Mouse (Mus musculus): ENCODE results near the gene Iqcc. TPM values are rescaled to one million over a fixed set of nuclear protein-coding genes. Genes with fewer than 3 reads are reported as not detected.

Gene Iqcc
- polyA plus RNA-seq, 1 experiment: 11.1 TPM

DNA sequence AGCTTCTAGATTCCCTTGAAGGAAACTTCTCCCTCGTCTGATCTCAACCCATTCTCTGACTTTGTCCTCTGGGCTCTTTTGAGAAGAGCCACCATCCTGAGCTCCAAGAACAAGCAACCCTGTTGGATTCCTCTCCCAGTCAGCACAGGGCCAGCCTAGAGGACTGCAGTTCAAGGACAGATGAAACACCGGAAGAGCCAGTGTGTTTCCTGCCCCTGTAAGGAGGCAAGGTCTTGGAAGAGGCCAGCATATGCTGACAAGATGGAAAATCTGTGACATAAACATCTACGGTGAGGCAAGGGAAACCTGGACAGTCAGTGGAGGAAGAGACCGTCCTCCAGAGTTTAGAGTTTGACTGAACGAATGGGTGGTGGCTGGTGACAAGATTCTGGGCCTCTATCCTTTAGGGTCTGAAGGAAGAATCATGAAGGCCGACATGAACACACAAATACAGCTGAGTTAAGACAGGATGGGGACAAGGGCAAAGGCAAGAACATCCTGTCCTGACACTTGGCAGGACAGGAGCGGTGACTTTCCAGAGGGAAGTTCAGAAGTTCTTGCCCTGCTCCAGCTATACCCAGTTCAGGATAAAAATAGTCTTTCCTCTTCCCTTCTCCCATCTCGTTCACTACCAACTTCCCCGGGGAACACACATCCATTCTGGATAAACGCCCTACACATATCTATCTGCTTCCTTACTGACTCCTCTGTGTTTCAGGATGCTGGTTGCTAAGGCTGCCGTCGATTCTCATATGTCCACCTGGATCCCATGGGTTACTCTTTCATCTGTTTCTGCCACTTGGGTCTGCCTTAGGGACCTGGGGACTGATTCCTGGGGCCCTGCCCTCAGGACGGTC lies 46.4 kb downstream of the Iqcc start:
- Histone ChIP-seq H3K4me3 (replicated peaks; ENCODE audit: control insufficient read depth, low read depth, low read length) (peak overlapping the region; percentile 33), H3K4me1 (ENCODE audit: control insufficient read depth, insufficient read depth, low read length) (peaks cover 4% of the 10 kb centered on the region; the same call in 1 of the 2 replicates), H3K27ac (ENCODE audit: control insufficient read depth, insufficient read depth, low read depth, low read length, poor library complexity) (0 out of 2 replicates have a peak overlapping the region, but pooled peaks have one; percentile 44)
- 79% methylated on average over 13 of the region's 13 CpGs for WGBS
- no peak for TF ChIP-seq CTCF (IDR thresholded peaks at IDR 0.05; ENCODE audit: control insufficient read depth, insufficient read depth, low read length)
- no peak for TF ChIP-seq POLR2A (IDR thresholded peaks at IDR 0.05; ENCODE audit: borderline replicate concordance, control insufficient read depth, low read depth, low read length)

DNA sequence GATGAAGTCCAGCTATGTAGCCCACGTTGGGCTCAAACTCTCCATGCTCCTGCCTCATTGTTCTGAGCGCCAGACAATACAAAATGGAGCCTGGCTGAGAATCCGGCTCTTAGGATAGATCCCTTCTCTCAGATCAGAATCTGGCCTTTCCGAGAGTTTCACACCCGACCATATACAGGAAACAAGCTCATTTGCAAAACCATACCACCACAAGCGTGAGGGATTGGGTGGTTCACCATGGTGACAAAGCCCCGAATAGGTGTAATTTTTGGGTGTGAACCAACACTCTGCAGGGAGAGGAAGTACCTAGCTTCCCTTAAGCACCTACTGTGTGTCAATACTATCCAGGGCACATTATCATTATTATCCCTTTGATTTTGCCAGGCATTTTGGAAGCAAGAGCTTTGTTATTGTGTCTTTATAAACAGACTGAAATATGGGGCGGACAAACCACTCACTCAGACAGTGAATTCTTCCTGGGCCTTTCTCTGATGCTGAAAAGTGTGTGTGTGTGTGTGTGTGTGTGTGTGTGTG lies 47.3 kb downstream of the Iqcc start:
- Histone ChIP-seq H3K4me1 (ENCODE audit: control insufficient read depth, insufficient read depth, low read length) (peaks cover 4% of the 10 kb centered on the region; the same call in 1 of the 2 replicates), H3K27ac (ENCODE audit: control insufficient read depth, insufficient read depth, low read depth, low read length, poor library complexity) (no peak overlapping the region), H3K4me3 (replicated peaks; ENCODE audit: control insufficient read depth, low read depth, low read length) (no peak overlapping the region)
- WGBS: 57% methylated on average over 8 of the region's 8 CpGs
- no peak for TF ChIP-seq CTCF (IDR thresholded peaks at IDR 0.05; ENCODE audit: control insufficient read depth, insufficient read depth, low read length)
- no peak for TF ChIP-seq POLR2A (IDR thresholded peaks at IDR 0.05; ENCODE audit: borderline replicate concordance, control insufficient read depth, low read depth, low read length)

DNA sequence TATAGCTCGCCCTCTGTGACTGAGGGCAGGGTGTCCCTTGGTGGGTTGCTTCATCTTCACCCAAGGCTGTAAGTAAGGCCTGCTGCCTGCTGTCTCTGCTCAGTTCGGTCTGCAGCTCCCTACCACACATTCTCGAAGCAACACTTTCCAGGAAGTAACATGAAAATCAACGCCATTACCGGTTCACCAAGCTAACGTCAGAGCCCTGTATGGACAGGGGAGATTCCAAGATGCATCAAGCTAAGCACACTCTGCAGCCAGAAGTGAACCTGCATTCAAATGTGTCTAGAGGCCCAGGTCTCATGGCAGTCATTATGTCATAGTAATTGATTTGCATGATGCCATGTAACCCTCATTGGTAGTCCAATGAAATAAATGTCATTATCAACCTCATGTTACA lies 48.9 kb downstream of the Iqcc start:
- 73% methylated on average over 6 of the region's 6 CpGs for WGBS
- TF ChIP-seq POLR2A (IDR thresholded peaks at IDR 0.05; ENCODE audit: borderline replicate concordance, control insufficient read depth, low read depth, low read length) (no peak), CTCF (IDR thresholded peaks at IDR 0.05; ENCODE audit: control insufficient read depth, insufficient read depth, low read length) (no peak)
- Histone ChIP-seq H3K27ac (ENCODE audit: control insufficient read depth, insufficient read depth, low read depth, low read length, poor library complexity) (no peak overlapping the region), H3K4me3 (replicated peaks; ENCODE audit: control insufficient read depth, low read depth, low read length) (no peak overlapping the region), H3K4me1 (ENCODE audit: control insufficient read depth, insufficient read depth, low read length) (peaks cover 4% of the 10 kb centered on the region; the same call in 1 of the 2 replicates)

- Histone ChIP-seq H3K4me3 (replicated peaks; ENCODE audit: control insufficient read depth, low read depth, low read length) (no peak overlapping the region), H3K4me1 (ENCODE audit: control insufficient read depth, insufficient read depth, low read length) (no peaks in the 10 kb centered on the region; the same call in 1 of the 2 replicates), H3K27ac (ENCODE audit: control insufficient read depth, insufficient read depth, low read depth, low read length, poor library complexity) (no peak overlapping the region)
- TF ChIP-seq CTCF (IDR thresholded peaks at IDR 0.05; ENCODE audit: control insufficient read depth, insufficient read depth, low read length) (no peak), POLR2A (IDR thresholded peaks at IDR 0.05; ENCODE audit: borderline replicate concordance, control insufficient read depth, low read depth, low read length) (no peak)
- WGBS: 85% methylated on average over 7 of the region's 7 CpGs
These were observed 50.5 kb downstream of the Iqcc start for GRCm38 (mm10) chr4:129568366-129568765.

DNA sequence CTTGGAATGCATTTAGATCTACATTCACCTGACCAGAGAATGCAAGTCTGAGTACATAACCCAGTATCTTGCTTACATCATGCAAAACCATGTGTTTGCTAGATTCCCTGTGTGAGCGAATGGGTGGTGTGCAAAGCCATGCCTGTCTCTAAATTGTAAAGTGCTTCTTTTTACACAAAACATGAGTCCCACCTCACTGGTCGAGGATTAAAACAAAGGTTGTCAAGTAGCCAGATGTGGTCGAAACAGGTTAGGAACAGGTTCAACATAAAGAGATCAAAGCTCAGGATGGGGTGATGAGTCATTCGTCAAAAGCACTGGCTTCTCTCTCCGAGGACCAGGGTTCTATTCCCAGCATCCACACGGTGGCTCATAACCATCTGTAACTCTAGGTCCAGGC lies 53.8 kb downstream of the Iqcc start:
- no peaks in the 10 kb centered on the region for H3K4me1 ChIP-seq (ENCODE audit: control insufficient read depth, insufficient read depth, low read length)
- H3K4me3 ChIP-seq (replicated peaks; ENCODE audit: control insufficient read depth, low read depth, low read length): no peak overlapping the region
- no peak overlapping the region for H3K27ac ChIP-seq (ENCODE audit: control insufficient read depth, insufficient read depth, low read depth, low read length, poor library complexity)
- 77% methylated on average over 6 of the region's 6 CpGs for WGBS
- TF ChIP-seq CTCF (IDR thresholded peaks at IDR 0.05; ENCODE audit: control insufficient read depth, insufficient read depth, low read length): no peak
- no peak for TF ChIP-seq POLR2A (IDR thresholded peaks at IDR 0.05; ENCODE audit: borderline replicate concordance, control insufficient read depth, low read depth, low read length)

Other genes with a start within 250 kb of the Iqcc start
- 1.3 and 4.9 TPM in 2 replicates for gene Zbtb8a, start 241.0 kb downstream of the Iqcc start, polyA plus RNA-seq (2011; ENCODE audit: insufficient read depth, insufficient read length, low replicate concordance, missing spikeins)
- gene Zbtb8b, start 178.2 kb downstream of the Iqcc start, polyA plus RNA-seq (2011; ENCODE audit: insufficient read depth, insufficient read length, low replicate concordance, missing spikeins): not detected in 2 replicates
- 96.2 and 127 TPM in 2 replicates for gene Bsdc1, start 157.5 kb downstream of the Iqcc start, polyA plus RNA-seq (2011; ENCODE audit: insufficient read depth, insufficient read length, low replicate concordance, missing spikeins)
- not detected in 2 replicates for gene Tssk3, start 128.1 kb downstream of the Iqcc start, polyA plus RNA-seq (2011; ENCODE audit: insufficient read depth, insufficient read length, low replicate concordance, missing spikeins)
- gene Fam229a, start 127.9 kb downstream of the Iqcc start, polyA plus RNA-seq (2011; ENCODE audit: insufficient read depth, insufficient read length, low replicate concordance, missing spikeins): 2.8 TPM in 1 of 2 replicates, not detected in the other
- gene Marcksl1, start 105.5 kb downstream of the Iqcc start, polyA plus RNA-seq (2011; ENCODE audit: insufficient read depth, insufficient read length, low replicate concordance, missing spikeins): 14.6 and 53.8 TPM in 2 replicates
- 78.4 and 100 TPM in 2 replicates for gene Hdac1, start 76.4 kb downstream of the Iqcc start, polyA plus RNA-seq (2011; ENCODE audit: insufficient read depth, insufficient read length, low replicate concordance, missing spikeins)
- gene Lck, start 45.5 kb downstream of the Iqcc start, polyA plus RNA-seq (2011; ENCODE audit: insufficient read depth, insufficient read length, low replicate concordance, missing spikeins): 10.2 and 17.8 TPM in 2 replicates
- 9.0 TPM in 2 replicates for gene Fam167b, start 40.5 kb downstream of the Iqcc start, polyA plus RNA-seq (2011; ENCODE audit: insufficient read depth, insufficient read length, low replicate concordance, missing spikeins)
- 105 and 123 TPM in 2 replicates for gene Eif3i, start 18.5 kb downstream of the Iqcc start, polyA plus RNA-seq (2011; ENCODE audit: insufficient read depth, insufficient read length, low replicate concordance, missing spikeins)
- gene Tmem234, start 18.4 kb downstream of the Iqcc start, polyA plus RNA-seq (2011; ENCODE audit: insufficient read depth, insufficient read length, low replicate concordance, missing spikeins): 71.2 and 118 TPM in 2 replicates
- 3.5 and 12.6 TPM in 2 replicates for gene Dcdc2b, start 4.8 kb downstream of the Iqcc start, polyA plus RNA-seq (2011; ENCODE audit: insufficient read depth, insufficient read length, low replicate concordance, missing spikeins)
- 42.2 and 75.8 TPM in 2 replicates for gene Ccdc28b, start 4.8 kb upstream of the Iqcc start, polyA plus RNA-seq (2011; ENCODE audit: insufficient read depth, insufficient read length, low replicate concordance, missing spikeins)
- gene Txlna, start 22.0 kb upstream of the Iqcc start, polyA plus RNA-seq (2011; ENCODE audit: insufficient read depth, insufficient read length, low replicate concordance, missing spikeins): 22.8 and 43.7 TPM in 2 replicates
- gene Kpna6, start 53.7 kb upstream of the Iqcc start, polyA plus RNA-seq (2011; ENCODE audit: insufficient read depth, insufficient read length, low replicate concordance, missing spikeins): 8.6 and 19.2 TPM in 2 replicates
- 3.7 and 9.3 TPM in 2 replicates for gene Tmem39b, start 77.7 kb upstream of the Iqcc start, polyA plus RNA-seq (2011; ENCODE audit: insufficient read depth, insufficient read length, low replicate concordance, missing spikeins)
- 33.6 and 40.4 TPM in 2 replicates for gene Khdrbs1, start 123.2 kb upstream of the Iqcc start, polyA plus RNA-seq (2011; ENCODE audit: insufficient read depth, insufficient read length, low replicate concordance, missing spikeins)
- gene Ptp4a2, start 192.1 kb upstream of the Iqcc start, polyA plus RNA-seq (2011; ENCODE audit: insufficient read depth, insufficient read length, low replicate concordance, missing spikeins): 70.4 and 92.1 TPM in 2 replicates